Mouse (Mus musculus): ENCODE measurements at regions not wholly inside any gene's neighbourhood (a gene's known extent, or its start where the extent isn't known, plus 50 kb on each side); places are given as distances from the start of the nearest gene placed in this dataset.
A peak's percentile ranks its signal among the peaks of the same experiment; 100 is the strongest.
"Not testable (repeated sequence)": the region's sequence is repeated elsewhere in the genome, so short reads cannot be mapped to it uniquely, and the experiment has no call there.

- DNase-seq (ENCODE audit: extremely low spot score): peak; percentile 78
These were observed 108.4 kb upstream of the Spata13 start for GRCm38 (mm10) chr14:60525284-60525962.

DNA sequence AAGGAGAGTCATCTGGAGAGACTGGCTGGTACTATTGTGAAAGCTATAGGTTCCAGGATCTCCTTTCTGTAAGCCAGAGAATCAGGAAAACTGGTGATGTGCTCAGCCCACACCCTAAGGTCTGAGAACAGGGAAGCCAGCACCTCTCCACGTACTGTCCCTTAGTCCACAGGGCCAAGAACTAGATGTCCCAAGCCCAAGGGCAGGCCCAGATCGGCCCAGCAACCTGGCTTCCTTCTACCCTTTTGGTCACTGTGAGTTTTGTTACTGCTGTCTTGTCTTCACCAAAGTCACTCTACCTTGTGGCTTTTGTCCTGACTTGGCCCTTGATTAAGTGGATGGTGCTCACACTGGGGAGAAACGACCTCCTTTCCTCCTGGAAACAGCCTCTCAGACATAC, 107.8 kb upstream of the Spata13 start:
- DNase-seq (ENCODE audit: extremely low spot score): no peak

DNA sequence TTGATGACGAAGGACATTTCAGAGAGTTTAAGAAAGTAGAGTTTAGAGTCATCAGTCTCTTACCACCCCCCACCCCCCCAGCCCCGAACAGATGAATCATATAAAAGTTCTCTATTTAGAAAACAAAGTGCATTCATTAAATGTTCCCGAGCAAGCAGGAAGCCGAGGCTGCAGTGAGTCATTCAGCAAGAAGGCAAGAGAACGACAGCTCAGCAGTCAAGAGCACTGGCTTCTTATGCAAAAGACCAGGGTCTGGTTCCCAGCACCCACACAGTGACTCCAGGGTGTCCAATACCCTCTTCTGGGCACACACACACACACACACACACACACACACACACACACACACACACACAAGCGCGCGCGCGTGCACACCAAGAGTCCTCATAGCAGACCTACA, 107.0 kb upstream of the Spata13 start:
- DNase-seq (ENCODE audit: extremely low spot score): no peak

DNA sequence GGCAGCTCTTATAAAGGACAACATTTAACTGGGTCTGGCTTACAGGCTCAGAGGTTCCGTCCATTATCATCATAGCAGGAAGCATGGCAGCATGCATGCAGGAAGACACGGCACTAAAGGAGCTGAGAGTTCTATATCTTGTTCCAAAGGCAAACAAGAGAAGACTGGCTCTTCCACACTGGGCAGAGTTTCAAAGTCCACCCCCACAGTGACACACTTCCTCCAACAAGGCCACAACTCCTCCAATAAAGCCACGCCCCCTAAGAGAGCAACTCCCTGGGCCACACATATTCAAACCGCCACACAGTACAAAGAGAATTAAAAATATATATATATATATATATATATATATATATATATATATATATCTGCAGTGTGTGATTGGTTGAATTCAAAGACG, 105.8 kb upstream of the Spata13 start:
- DNase-seq (ENCODE audit: extremely low spot score): no peak

- no peak for DNase-seq (ENCODE audit: extremely low spot score)
These were observed 105.3 kb upstream of the Spata13 start for GRCm38 (mm10) chr14:60528520-60528919.

GRCm38 (mm10) chr14:60529022-60529421, 104.8 kb upstream of the Spata13 start:
- DNase-seq (ENCODE audit: extremely low spot score): no peak

DNA sequence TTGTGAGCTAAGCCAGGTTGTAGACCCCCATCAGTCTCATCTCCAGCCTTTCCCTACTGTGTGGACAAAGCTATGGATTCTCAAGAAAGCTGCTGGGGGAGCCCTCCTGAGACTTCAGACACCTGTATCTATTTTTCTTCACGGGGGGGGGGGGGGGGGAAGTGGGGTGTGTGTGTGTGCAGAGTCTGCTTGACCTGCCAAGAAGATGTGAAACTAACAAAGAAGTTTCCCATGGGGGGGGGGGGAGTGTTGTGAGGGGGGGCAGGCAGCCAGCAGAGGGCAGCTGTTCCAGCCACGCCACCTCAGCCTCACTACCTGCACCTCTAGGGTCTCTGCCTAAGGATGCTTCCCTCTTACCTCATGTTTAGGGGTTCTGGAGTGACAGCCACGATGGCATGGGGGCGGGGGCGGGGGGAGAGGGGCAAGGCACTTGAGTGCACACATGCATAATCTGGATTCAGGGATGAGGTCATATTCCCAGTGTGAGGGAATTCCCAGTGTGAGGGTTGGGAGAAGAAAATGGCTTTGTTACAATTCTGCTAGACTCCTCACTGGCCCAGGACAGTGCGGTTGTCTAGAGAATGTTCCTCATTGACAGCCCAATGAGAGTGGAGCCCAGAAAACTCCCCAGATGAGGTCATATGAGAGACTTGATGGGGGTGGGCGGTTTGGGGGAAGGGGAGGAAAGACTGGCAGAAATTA, 104.0 kb upstream of the Spata13 start:
- DNase-seq (ENCODE audit: extremely low spot score): no peak

DNA sequence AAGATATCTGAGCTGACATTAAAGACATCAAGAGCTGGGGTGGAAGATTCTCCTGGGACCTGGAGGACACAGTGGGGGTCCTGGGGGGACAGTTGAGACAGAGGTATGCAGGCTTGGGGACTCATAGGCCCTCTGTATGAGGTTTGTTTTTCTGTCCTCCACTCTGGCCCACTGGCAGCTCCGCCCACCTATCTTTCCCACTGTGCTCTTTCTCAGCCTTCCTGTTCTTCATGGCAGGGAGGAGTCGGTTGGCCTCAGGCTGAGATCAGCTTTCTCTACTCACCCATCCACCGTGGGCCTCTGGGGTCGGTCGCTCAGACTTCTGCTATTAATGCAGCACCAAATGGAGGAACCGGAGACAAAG, 103.5 kb upstream of the Spata13 start:
- no peak for DNase-seq (ENCODE audit: extremely low spot score)

- DNase-seq (ENCODE audit: extremely low spot score): no peak
These were observed 102.8 kb upstream of the Spata13 start for GRCm38 (mm10) chr14:60530973-60531372.

DNA sequence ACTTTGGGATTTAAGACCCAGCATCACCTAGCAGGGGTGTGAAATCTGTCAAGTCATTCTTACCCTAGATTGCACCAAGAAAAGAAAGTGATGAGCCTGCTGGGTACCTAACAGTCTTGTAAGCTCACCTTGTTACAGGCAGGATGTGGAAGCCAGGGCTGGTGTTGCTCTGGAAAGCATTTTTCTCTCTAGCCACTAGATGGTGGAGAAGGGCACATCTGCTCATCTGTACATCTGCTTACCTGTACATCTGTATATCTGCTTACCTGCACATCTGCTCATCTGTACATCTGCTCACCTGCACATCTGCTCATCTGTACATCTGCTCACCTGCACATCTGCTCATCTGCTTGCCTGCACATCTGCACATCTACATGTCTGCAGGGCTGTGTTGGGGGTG, 102.0 kb upstream of the Spata13 start:
- DNase-seq (ENCODE audit: extremely low spot score): no peak

- DNase-seq (ENCODE audit: extremely low spot score): peak; percentile 20
These were observed 100.2 kb upstream of the Spata13 start for GRCm38 (mm10) chr14:60533452-60534224.

- no peak for DNase-seq (ENCODE audit: extremely low spot score)
These were observed 94.8 kb upstream of the Spata13 start for GRCm38 (mm10) chr14:60539040-60539439.

GRCm38 (mm10) chr14:60540111-60540510, 93.7 kb upstream of the Spata13 start:
- no peak for DNase-seq (ENCODE audit: extremely low spot score)

DNA sequence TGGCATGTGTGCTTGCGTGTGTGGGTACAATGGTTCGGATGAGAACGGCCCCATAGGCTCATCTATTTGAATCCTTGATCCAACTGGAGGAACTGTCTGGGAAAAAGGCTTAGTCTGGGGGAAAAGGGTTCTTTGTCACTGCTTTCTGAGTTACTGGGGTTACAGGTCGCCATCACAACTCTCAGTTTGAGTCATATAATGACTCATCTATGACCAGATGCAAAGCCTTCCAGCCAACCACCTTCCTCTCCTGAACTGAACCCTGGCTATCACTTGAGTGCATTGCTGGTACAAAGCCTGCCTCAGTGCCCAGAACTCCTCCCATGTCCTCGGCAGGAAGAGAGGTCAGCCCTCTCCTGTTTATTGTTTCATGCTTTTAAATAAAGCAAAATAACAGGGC, 92.2 kb upstream of the Spata13 start:
- DNase-seq (ENCODE audit: extremely low spot score): no peak

GRCm38 (mm10) chr14:60544767-60545166, 89.0 kb upstream of the Spata13 start:
- DNase-seq (ENCODE audit: extremely low spot score): no peak

- DNase-seq (ENCODE audit: extremely low spot score): peak; percentile 69
These were observed 79.5 kb upstream of the Spata13 start for GRCm38 (mm10) chr14:60554222-60554740.

DNA sequence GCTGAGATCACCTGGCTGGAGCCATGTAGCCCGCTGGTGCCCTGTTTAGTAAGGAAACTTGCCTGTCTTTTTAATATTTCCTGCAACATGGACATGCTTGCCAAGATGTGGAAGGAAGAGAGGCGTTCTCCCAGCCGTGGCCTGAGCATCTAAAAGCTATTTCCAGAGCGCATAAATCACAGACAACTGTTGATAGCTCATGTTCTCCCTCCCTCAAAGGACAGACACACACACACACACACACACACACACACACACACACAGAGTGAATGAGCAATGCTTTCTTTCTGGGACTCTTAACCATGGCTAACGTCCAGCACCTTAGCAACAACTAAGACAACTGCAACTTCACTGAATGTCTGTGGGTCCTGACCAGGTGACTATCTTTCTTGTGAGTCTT, 77.3 kb upstream of the Spata13 start:
- no peak for DNase-seq (ENCODE audit: extremely low spot score)

DNA sequence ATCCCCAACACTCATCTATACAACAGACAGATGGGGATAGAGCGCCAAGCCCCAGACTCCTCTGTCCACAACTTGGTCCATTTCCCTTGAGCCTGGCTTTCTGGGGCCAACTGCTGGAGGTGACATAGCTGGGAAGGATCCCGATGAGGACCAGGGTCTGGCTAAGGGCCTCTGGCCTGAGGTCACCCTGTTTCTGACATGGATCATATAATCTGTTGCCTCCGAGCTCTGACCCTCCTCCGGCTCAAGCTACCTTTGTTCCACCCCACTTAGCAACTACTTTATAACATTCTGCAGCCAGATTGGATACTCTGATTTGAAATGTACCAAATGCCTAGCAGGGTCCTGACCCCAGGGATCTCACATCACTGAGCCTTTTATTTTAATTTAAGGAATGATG, 76.8 kb upstream of the Spata13 start:
- DNase-seq (ENCODE audit: extremely low spot score): no peak

DNA sequence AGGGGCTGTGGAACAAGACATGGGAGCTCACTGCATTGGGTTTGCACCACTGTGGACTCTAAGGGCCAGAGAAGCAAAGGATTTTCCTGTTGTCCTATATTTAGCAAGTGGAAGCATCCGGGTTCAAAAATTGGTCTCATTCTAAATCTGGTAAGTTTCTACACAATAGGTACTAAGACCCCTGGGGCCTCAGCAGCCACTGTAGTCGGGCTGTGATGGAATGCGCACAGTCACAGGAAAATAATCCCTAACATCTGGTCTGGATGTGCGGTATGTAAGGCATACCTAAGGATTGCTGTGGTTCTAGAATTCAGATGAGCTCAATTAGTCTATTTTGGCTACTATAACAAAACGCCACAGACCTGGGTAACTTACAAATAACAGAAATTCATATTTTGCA, 74.4 kb upstream of the Spata13 start:
- DNase-seq (ENCODE audit: extremely low spot score): no peak

GRCm38 (mm10) chr14:60559826-60560529, 73.8 kb upstream of the Spata13 start:
- DNase-seq (ENCODE audit: extremely low spot score): peak; percentile 41

GRCm38 (mm10) chr14:60576281-60576680, 57.5 kb upstream of the Spata13 start:
- no peak for DNase-seq (ENCODE audit: extremely low spot score)

- DNase-seq (ENCODE audit: extremely low spot score): not testable (repeated sequence)
These were observed 53.7 kb upstream of the Spata13 start for GRCm38 (mm10) chr14:60580131-60580530.
